Mouse (Mus musculus) stomach, postnatal 0 days (tissue): ENCODE results near the gene Fstl1.

Experiments
- CTCF ChIP-seq: IDR thresholded peaks from 2 replicates; pipeline ENCODE4 v1.5.1; 2016; ENCODE audit warnings: antibody characterized with exemption, low read depth, mild to moderate bottlenecking, moderate library complexity
- EP300 ChIP-seq: optimal IDR thresholded peaks from 2 replicates; pipeline ENCODE3; 2016; ENCODE audit warnings: antibody characterized with exemption

DNA sequence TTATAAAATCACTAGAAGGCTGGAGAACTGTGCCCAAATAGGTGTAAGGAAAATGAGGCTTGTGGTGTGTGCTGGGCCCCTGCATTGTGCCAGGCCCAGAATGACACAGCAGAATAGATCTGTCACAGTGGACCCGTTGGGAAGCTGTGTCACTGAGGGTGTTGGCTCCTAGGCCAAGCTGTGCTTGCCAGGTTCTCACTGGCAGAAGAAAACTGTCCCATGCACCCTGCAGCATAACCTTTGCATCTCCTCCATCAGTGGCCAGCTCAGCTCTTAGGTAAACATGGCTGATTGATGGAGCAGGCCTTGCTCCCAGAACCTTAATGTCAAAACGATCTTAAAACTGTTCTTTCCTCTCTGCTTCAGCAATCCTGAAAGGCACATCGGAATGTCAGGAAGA lies 79.7 kb downstream of the Fstl1 start:
- no peak for TF ChIP-seq EP300
- TF ChIP-seq CTCF, result no peak
